Mouse (Mus musculus): ENCODE measurements around the gene Tent5b.

- TF ChIP-seq POLR2A (IDR thresholded peaks at IDR 0.05; ENCODE audit: control insufficient read depth, extremely low read depth, insufficient read depth, low read length, poor library complexity): no peak
- TF ChIP-seq CTCF (IDR thresholded peaks at IDR 0.05; ENCODE audit: borderline replicate concordance, control insufficient read depth, extremely low read depth, insufficient read depth, low read length, poor library complexity): no peak
Observed at GRCm38 (mm10) chr4:133480754-133481153, 822 bp downstream of the Tent5b start.
